Mouse (Mus musculus) ES-Bruce4 (cell line): ENCODE data around the gene Grin2a. TPM values are rescaled to one million over a fixed set of nuclear protein-coding genes. Genes with fewer than 3 reads are reported as not detected.

Source experiments
- H3K27ac ChIP-seq: 2 replicates; pipeline ENCODE4 v1.5.1; 2012; ENCODE audit warnings: low read length, inconsistent platforms; ENCODE audit not compliant: insufficient read depth
- H3K27me3 ChIP-seq: 2 replicates; pipeline ENCODE4 v1.6.1; 2012; ENCODE audit warnings: mild to moderate bottlenecking, low read length, inconsistent platforms; ENCODE audit not compliant: control insufficient read depth, poor library complexity, insufficient read depth, severe bottlenecking
- H3K36me3 ChIP-seq: 2 replicates; pipeline ENCODE4 v1.6.1; 2012; ENCODE audit warnings: inconsistent platforms, mild to moderate bottlenecking, low read length, moderate library complexity; ENCODE audit not compliant: control insufficient read depth, poor library complexity, insufficient read depth, severe bottlenecking
- H3K4me1 ChIP-seq: one replicate; pipeline ENCODE4 v1.8.1; 2011; ENCODE audit warnings: low read length; ENCODE audit not compliant: control insufficient read depth, insufficient read depth
- H3K4me3 ChIP-seq: 2 replicates; pipeline ENCODE4 v1.5.1; 2011; ENCODE audit warnings: low read depth, mild to moderate bottlenecking, low read length
- H3K9ac ChIP-seq: 2 replicates; pipeline ENCODE4 v1.6.1; 2012; ENCODE audit warnings: low read depth, mild to moderate bottlenecking, inconsistent platforms; ENCODE audit not compliant: poor library complexity, severe bottlenecking
- H3K9me3 ChIP-seq: replicated peaks from 2 replicates; pipeline ENCODE4 v1.6.1; 2012; ENCODE audit warnings: mild to moderate bottlenecking, low read length, inconsistent platforms; ENCODE audit not compliant: control insufficient read depth, poor library complexity, insufficient read depth, severe bottlenecking
- CTCF ChIP-seq: IDR thresholded peaks from one replicate; pipeline ENCODE4 v1.8.1; 2011; ENCODE audit warnings: low read depth, low read length
- EP300 ChIP-seq: IDR thresholded peaks from 2 replicates; pipeline ENCODE4 v1.6.1; 2011; ENCODE audit warnings: low read depth, low read length; ENCODE audit not compliant: insufficient read depth
- POLR2A ChIP-seq: IDR thresholded peaks from one replicate; pipeline ENCODE4 v1.8.1; 2011; ENCODE audit warnings: low read length; ENCODE audit not compliant: insufficient read depth
- polyA plus RNA-seq: library from polyadenylated mRNA; stranded (reverse); fragments of >200 nt; gene quantifications from 2 replicates; pipeline ENCODE4 v1.2.4, GENCODE M21; 2011; ENCODE audit warnings: low read depth; ENCODE audit not compliant: missing spikeins, insufficient read depth, insufficient read length

The Grin2a gene
- polyA plus RNA-seq, 1 experiment: 0.39 TPM

DNA sequence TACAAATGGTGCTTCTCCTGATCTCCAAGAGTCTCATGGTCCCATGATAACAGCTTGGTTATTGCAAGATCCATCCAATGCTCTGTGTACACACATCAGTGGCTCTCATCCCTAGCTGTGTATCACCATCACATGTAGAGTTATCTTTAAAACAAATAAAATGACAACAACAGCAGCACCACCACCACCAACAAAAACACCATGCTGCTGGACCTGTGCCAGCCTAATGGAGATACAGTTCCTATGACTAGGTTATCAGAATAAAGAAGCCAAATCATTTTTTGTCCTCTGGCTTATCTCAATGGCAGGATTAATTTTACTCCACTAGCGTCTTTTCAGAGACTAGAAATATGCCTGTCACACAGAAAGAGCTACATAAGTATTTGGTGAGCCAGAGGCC lies 226.4 kb downstream of the Grin2a start:
- Histone ChIP-seq H3K9ac (no peak overlapping the region), H3K9me3 (no peaks in the 10 kb centered on the region)

DNA sequence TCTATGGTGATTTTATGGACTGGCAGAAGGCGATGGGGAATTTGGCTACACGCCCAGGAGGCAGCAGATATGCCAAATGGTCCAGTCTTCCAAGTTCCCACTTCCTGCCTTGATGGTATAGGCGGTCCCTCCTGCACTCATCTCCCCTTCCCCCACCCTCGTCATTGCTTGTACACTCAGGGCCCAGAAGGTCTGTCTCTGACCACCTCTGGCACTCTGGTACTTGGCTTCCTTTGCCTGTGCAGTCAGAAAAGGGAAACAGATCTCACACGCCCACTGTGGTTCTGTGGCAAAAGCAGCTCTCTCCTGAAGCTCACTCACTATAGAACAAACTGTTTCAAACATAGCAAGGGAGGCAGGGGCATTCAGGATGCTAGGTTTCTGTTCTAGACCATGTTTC lies 227.0 kb downstream of the Grin2a start:
- no peak overlapping the region for H3K9ac ChIP-seq
- H3K27me3 ChIP-seq: no peaks in the 10 kb centered on the region
- no peaks in the 10 kb centered on the region for H3K4me1 ChIP-seq
- no peak overlapping the region for H3K4me3 ChIP-seq
- TF ChIP-seq POLR2A (no peak), EP300 (no peak), CTCF (no peak)
- H3K36me3 ChIP-seq: no peaks in the 10 kb centered on the region
- H3K27ac ChIP-seq: no peak overlapping the region
- H3K9me3 ChIP-seq: no peaks in the 10 kb centered on the region

More for the DNA sequence above, 226.4 kb downstream of the Grin2a start:
- Histone ChIP-seq H3K4me1 (no peaks in the 10 kb centered on the region), H3K27me3 (no peaks in the 10 kb centered on the region), H3K4me3 (no peak overlapping the region), H3K36me3 (no peaks in the 10 kb centered on the region), H3K27ac (no peak overlapping the region)
- TF ChIP-seq CTCF (no peak), EP300 (no peak), POLR2A (no peak)

GRCm38 (mm10) chr16:9767946-9768345 lies 227.4 kb downstream of the Grin2a start:
- Histone ChIP-seq H3K4me3 (no peak overlapping the region), H3K36me3 (no peaks in the 10 kb centered on the region), H3K27me3 (no peaks in the 10 kb centered on the region), H3K9ac (no peak overlapping the region), H3K4me1 (no peaks in the 10 kb centered on the region), H3K9me3 (no peaks in the 10 kb centered on the region), H3K27ac (no peak overlapping the region)
- no peak for TF ChIP-seq EP300
- no peak for TF ChIP-seq POLR2A
- no peak for TF ChIP-seq CTCF

- H3K36me3 ChIP-seq: no peaks in the 10 kb centered on the region
- no peak overlapping the region for H3K9ac ChIP-seq
- H3K4me1 ChIP-seq: no peaks in the 10 kb centered on the region
- TF ChIP-seq CTCF (no peak), POLR2A (no peak), EP300 (no peak)
- no peak overlapping the region for H3K4me3 ChIP-seq
- H3K27me3 ChIP-seq: no peaks in the 10 kb centered on the region
- no peak overlapping the region for H3K27ac ChIP-seq
- H3K9me3 ChIP-seq: no peaks in the 10 kb centered on the region
Observed at GRCm38 (mm10) chr16:9764086-9764485, 231.3 kb downstream of the Grin2a start.

- TF ChIP-seq POLR2A (no peak), EP300 (no peak), CTCF (no peak)
- Histone ChIP-seq H3K4me3 (no peak overlapping the region), H3K27me3 (no peaks in the 10 kb centered on the region), H3K36me3 (no peaks in the 10 kb centered on the region), H3K9ac (no peak overlapping the region), H3K9me3 (no peaks in the 10 kb centered on the region), H3K27ac (no peak overlapping the region), H3K4me1 (no peaks in the 10 kb centered on the region)
Observed at GRCm38 (mm10) chr16:9760347-9760746, 235.0 kb downstream of the Grin2a start.

- H3K4me3 ChIP-seq: no peak overlapping the region
- no peaks in the 10 kb centered on the region for H3K9me3 ChIP-seq
- TF ChIP-seq POLR2A (no peak), EP300 (no peak), CTCF (no peak)
- H3K9ac ChIP-seq: no peak overlapping the region
- no peak overlapping the region for H3K27ac ChIP-seq
- no peaks in the 10 kb centered on the region for H3K36me3 ChIP-seq
- no peaks in the 10 kb centered on the region for H3K27me3 ChIP-seq
- no peaks in the 10 kb centered on the region for H3K4me1 ChIP-seq
Observed at GRCm38 (mm10) chr16:9756849-9757248, 238.5 kb downstream of the Grin2a start.
